Mouse (Mus musculus) spleen, adult 2 months (tissue): ENCODE data around the gene Atp8b5.

Experiments used
- CTCF ChIP-seq: fragments of 200-500 bp; IDR thresholded peaks from 2 replicates; pipeline ENCODE4 v1.5.1; 2011; ENCODE audit warnings: mild to moderate bottlenecking, inconsistent platforms; ENCODE audit not compliant: insufficient read depth, insufficient read length, insufficient replicate concordance; ENCODE audit errors: extremely low read depth
- POLR2A ChIP-seq: fragments of 200-500 bp; IDR thresholded peaks from 2 replicates; pipeline ENCODE4 v1.6.1; 2011; ENCODE audit warnings: low read depth, low read length, inconsistent platforms

DNA sequence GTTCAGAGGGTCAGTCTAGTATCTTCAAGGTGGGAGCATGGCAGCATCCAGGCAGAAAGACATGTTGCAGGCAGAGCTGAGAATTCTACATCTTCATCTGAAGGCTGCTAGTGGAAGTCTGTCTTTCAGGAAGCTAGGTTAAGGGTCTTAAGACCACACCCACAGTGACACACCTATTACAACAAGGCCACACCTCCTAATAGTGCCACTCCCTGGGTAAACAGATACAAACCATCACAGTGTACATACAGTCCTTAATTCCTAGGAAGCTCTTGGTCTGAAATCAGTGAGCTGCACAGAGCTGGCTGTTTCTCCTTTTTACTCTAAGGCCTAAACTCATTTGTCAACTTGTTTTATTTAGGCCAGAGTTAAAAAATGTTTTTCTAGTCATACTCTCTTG lies 120.0 kb downstream of the Atp8b5 start:
- TF ChIP-seq CTCF (no peak), POLR2A (no peak)
